Mouse (Mus musculus): ENCODE data around the gene Dcaf7. TPM values are rescaled to one million over a fixed set of nuclear protein-coding genes. Genes with fewer than 3 reads are reported as not detected.

The Dcaf7 gene
- 86.9 and 89.6 TPM in 2 replicates for polyA plus RNA-seq (2012; rRNA removed)

DNA sequence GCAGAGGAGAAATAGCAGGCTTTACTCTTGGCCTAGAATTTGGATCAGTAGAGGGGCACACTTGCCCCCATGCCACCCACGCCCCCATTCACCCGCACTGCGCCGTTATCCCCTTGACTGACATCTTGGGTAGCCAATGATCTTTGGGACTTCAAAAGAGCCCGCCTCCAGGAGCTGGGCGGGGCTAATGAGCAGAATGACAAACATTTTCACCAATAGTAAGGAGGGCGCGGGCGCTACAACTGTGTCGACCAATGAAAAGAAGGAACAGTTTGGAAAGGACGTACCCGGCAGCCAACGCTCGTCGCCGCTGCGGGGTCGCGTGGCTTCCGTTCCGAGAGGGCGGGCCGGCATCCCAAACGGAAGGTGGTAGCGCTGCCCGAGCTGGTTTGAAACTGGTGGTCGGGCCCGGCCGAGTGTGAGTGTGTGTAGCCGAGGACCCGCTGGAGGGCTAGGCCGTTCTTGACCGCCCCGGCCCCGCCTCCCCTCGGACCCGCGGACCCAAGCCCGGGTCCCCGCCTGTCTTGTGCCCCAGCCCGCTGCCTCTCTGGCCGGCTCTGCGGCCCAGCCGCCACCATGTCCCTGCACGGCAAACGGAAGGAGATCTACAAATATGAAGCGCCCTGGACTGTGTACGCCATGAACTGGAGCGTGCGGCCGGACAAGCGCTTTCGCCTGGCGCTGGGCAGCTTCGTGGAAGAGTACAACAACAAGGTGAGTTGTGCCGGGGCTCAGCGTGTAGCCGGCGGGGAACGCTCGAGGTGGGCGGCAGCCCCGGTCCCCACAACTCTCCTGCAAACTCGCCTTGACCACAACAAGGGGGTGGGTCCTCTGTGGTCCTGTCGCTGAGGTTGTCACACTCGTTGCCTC lies at the start of gene Dcaf7:
TSS of gene Dcaf7 (plus strand) at position 325 of the 870 bp plus-strand sequence.
- DNase-seq: peak; percentile 98 to 100
- peak within 1 kb of the TSS; percentile 74 for H3K4me3 ChIP-seq (replicated peaks; ENCODE audit: insufficient read depth, low read depth, low read length)
- WGBS: under 1% methylated on average over 66 of the region's 66 CpGs
- peaks cover 10% of the 10 kb centered on the region for H3K4me1 ChIP-seq (ENCODE audit: control insufficient read depth, insufficient read depth, low read length)
- H3K27me3 ChIP-seq (ENCODE audit: control insufficient read depth, insufficient read depth, low read length): no peaks in the 10 kb centered on the region
- TF ChIP-seq CTCF (IDR thresholded peaks at IDR 0.05; ENCODE audit: borderline replicate concordance, insufficient read depth, low read depth, low read length) (no peak), POLR2A (IDR thresholded peaks at IDR 0.05; ENCODE audit: borderline replicate concordance, insufficient read depth, low read length) (peak; percentile 57)
- peak within 1 kb of the TSS; percentile 49 for H3K27ac ChIP-seq (ENCODE audit: insufficient read depth, low read length)

DNA sequence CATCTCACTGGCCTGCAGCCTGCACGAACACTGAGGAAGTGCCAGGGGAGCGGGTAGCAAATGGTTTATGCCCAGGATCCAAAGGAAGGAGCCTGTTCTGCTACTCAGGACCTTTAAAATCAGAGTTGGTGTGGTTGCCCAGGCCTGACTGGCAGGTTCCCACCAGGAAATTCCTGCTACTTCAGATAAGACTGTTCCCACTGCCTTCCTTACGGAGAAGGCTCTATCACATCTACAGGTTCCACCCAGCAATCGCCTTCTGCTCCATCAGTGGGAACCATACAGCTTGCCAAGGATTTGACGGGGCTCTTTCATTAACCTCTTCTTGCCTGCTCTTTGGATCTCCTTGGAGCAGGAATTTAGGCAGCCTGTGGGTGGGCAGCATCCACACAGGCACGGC lies 49.2 kb upstream of the Dcaf7 start:
- peaks cover 16% of the 10 kb centered on the region; the same call in 1 of the 2 replicates for H3K4me1 ChIP-seq (ENCODE audit: control insufficient read depth, insufficient read depth, low read length)
- H3K27me3 ChIP-seq (ENCODE audit: control insufficient read depth, insufficient read depth, low read length): no peaks in the 10 kb centered on the region
- no peak for DNase-seq
- no peak overlapping the region for H3K4me3 ChIP-seq (replicated peaks; ENCODE audit: insufficient read depth, low read depth, low read length)
- H3K27ac ChIP-seq (ENCODE audit: insufficient read depth, low read length): no peak overlapping the region
- WGBS: 22% methylated on average over 6 of the region's 6 CpGs
- TF ChIP-seq POLR2A (IDR thresholded peaks at IDR 0.05; ENCODE audit: borderline replicate concordance, insufficient read depth, low read length): no peak
- TF ChIP-seq CTCF (IDR thresholded peaks at IDR 0.05; ENCODE audit: borderline replicate concordance, insufficient read depth, low read depth, low read length): no peak

DNA sequence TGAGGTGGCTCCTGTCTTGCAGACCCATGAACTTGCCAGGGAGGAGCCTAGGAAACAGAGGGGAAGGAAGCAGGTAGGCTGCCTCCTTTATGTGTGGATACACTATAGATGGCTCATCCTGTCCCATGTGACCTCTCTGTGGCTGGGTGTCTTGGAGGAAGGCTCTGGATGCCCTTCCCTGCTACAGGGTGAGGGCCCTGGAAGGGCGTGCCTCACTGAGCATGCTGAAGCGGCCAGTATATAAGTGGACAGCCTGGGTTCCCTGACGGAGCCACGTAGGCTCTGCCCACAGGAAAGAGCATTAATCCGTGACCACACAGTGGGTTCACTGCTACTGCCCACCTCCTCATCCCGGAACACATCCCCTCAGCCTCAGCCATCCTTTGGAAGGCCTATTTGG lies 47.2 kb upstream of the Dcaf7 start:
- no peak for DNase-seq
- H3K4me1 ChIP-seq (ENCODE audit: control insufficient read depth, insufficient read depth, low read length): peaks cover 16% of the 10 kb centered on the region; the same call in 1 of the 2 replicates
- H3K4me3 ChIP-seq (replicated peaks; ENCODE audit: insufficient read depth, low read depth, low read length): no peak overlapping the region
- no peak for TF ChIP-seq CTCF (IDR thresholded peaks at IDR 0.05; ENCODE audit: borderline replicate concordance, insufficient read depth, low read depth, low read length)
- TF ChIP-seq POLR2A (IDR thresholded peaks at IDR 0.05; ENCODE audit: borderline replicate concordance, insufficient read depth, low read length): no peak
- no peak overlapping the region for H3K27ac ChIP-seq (ENCODE audit: insufficient read depth, low read length)
- WGBS: 89% methylated on average over 6 of the region's 6 CpGs
- no peaks in the 10 kb centered on the region for H3K27me3 ChIP-seq (ENCODE audit: control insufficient read depth, insufficient read depth, low read length)

- Histone ChIP-seq H3K27me3 (ENCODE audit: control insufficient read depth, insufficient read depth, low read length) (no peaks in the 10 kb centered on the region), H3K4me1 (ENCODE audit: control insufficient read depth, insufficient read depth, low read length) (peaks cover 16% of the 10 kb centered on the region; the same call in 1 of the 2 replicates), H3K4me3 (replicated peaks; ENCODE audit: insufficient read depth, low read depth, low read length) (no peak overlapping the region), H3K27ac (ENCODE audit: insufficient read depth, low read length) (no peak overlapping the region)
- 89% methylated on average over 2 of the region's 2 CpGs for WGBS
- TF ChIP-seq POLR2A (IDR thresholded peaks at IDR 0.05; ENCODE audit: borderline replicate concordance, insufficient read depth, low read length): no peak
- DNase-seq: no peak
Observed at GRCm38 (mm10) chr11:105990231-105990630, 46.4 kb upstream of the Dcaf7 start.

- WGBS: 93% methylated on average over 3 of the region's 3 CpGs
- no peaks in the 10 kb centered on the region for H3K4me1 ChIP-seq (ENCODE audit: control insufficient read depth, insufficient read depth, low read length)
- no peak for TF ChIP-seq CTCF (IDR thresholded peaks at IDR 0.05; ENCODE audit: borderline replicate concordance, insufficient read depth, low read depth, low read length)
- TF ChIP-seq POLR2A (IDR thresholded peaks at IDR 0.05; ENCODE audit: borderline replicate concordance, insufficient read depth, low read length): no peak
Observed at GRCm38 (mm10) chr11:105994375-105994774, 42.3 kb upstream of the Dcaf7 start, which contains the start of gene Ace3. Gene Ace3, plus strand, starts transcription at chr11:105994675.

GRCm38 (mm10) chr11:106000062-106000461 lies 36.6 kb upstream of the Dcaf7 start:
- TF ChIP-seq CTCF (IDR thresholded peaks at IDR 0.05; ENCODE audit: borderline replicate concordance, insufficient read depth, low read depth, low read length) (no peak), POLR2A (IDR thresholded peaks at IDR 0.05; ENCODE audit: borderline replicate concordance, insufficient read depth, low read length) (no peak)
- no peak for DNase-seq
- H3K27ac ChIP-seq (ENCODE audit: insufficient read depth, low read length): no peak overlapping the region
- H3K4me3 ChIP-seq (replicated peaks; ENCODE audit: insufficient read depth, low read depth, low read length): no peak overlapping the region
- H3K4me1 ChIP-seq (ENCODE audit: control insufficient read depth, insufficient read depth, low read length): no peaks in the 10 kb centered on the region
- 93% methylated on average over 6 of the region's 6 CpGs for WGBS
- H3K27me3 ChIP-seq (ENCODE audit: control insufficient read depth, insufficient read depth, low read length): no peaks in the 10 kb centered on the region

More at GRCm38 (mm10) chr11:105994375-105994774, 42.3 kb upstream of the Dcaf7 start, which contains the start of gene Ace3:
- Histone ChIP-seq H3K27ac (ENCODE audit: insufficient read depth, low read length) (no peak within 1 kb of the TSS), H3K27me3 (ENCODE audit: control insufficient read depth, insufficient read depth, low read length) (no peaks in the 10 kb centered on the region), H3K4me3 (replicated peaks; ENCODE audit: insufficient read depth, low read depth, low read length) (no peak within 1 kb of the TSS)
- no peak for DNase-seq

- 39% methylated on average over 4 of the region's 4 CpGs for WGBS
- H3K27me3 ChIP-seq (ENCODE audit: control insufficient read depth, insufficient read depth, low read length): no peaks in the 10 kb centered on the region
- DNase-seq: peak in 1 of 2 experiments; percentile 39
- no peak overlapping the region for H3K27ac ChIP-seq (ENCODE audit: insufficient read depth, low read length)
- H3K4me1 ChIP-seq (ENCODE audit: control insufficient read depth, insufficient read depth, low read length): no peaks in the 10 kb centered on the region
- no peak overlapping the region for H3K4me3 ChIP-seq (replicated peaks; ENCODE audit: insufficient read depth, low read depth, low read length)
- no peak for TF ChIP-seq POLR2A (IDR thresholded peaks at IDR 0.05; ENCODE audit: borderline replicate concordance, insufficient read depth, low read length)
- TF ChIP-seq CTCF (IDR thresholded peaks at IDR 0.05; ENCODE audit: borderline replicate concordance, insufficient read depth, low read depth, low read length): peak; percentile 14; the same call in 1 of the 2 replicates
Observed at GRCm38 (mm10) chr11:106001718-106002117, 35.0 kb upstream of the Dcaf7 start.

DNA sequence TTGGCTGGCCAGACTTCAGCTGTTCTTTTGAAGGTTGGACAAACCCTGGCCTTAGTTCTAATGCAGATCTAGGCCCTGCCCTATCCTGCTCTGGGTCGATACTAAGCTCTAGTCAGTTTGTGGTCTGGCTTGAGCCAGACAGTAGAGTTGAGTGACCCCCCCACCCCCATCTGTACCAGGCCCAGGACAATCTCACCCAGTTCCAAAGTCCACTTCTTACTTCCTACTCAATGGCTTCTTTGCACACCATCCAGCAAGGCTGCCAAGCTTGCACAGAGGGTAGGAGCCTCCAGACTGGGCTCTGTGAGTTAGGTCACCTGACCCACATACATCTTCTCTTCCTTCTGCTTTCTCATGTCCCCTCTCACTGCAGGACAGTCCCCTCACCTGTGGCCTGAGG lies 32.1 kb upstream of the Dcaf7 start:
- DNase-seq: no peak
- Histone ChIP-seq H3K27me3 (ENCODE audit: control insufficient read depth, insufficient read depth, low read length) (no peaks in the 10 kb centered on the region), H3K4me1 (ENCODE audit: control insufficient read depth, insufficient read depth, low read length) (no peaks in the 10 kb centered on the region), H3K4me3 (replicated peaks; ENCODE audit: insufficient read depth, low read depth, low read length) (no peak overlapping the region), H3K27ac (ENCODE audit: insufficient read depth, low read length) (no peak overlapping the region)
- TF ChIP-seq CTCF (IDR thresholded peaks at IDR 0.05; ENCODE audit: borderline replicate concordance, insufficient read depth, low read depth, low read length) (no peak), POLR2A (IDR thresholded peaks at IDR 0.05; ENCODE audit: borderline replicate concordance, insufficient read depth, low read length) (no peak)
- WGBS: 87% methylated on average over 1 of the region's 1 CpGs
